Mouse (Mus musculus) intestine, embryonic 15.5 days (tissue): Measurements from ENCODE around the gene Itga8. TPM values are rescaled to one million over a fixed set of nuclear protein-coding genes. Genes with fewer than 3 reads are reported as not detected.

Experiments
- polyA plus RNA-seq: library from polyadenylated mRNA; unstranded; fragments of >200 nt; fragmentation: Nextera tagmentation; extraction: Ambion mirVana; gene quantifications from 2 replicates; pipeline ENCODE4 v1.2.1, GENCODE M21; 2015

Gene Itga8
- polyA plus RNA-seq, 1 experiment from 2014 or later = 14.5 TPM

Other genes starting within 250 kb of the Itga8 start
- gene Mindy3, start 117.5 kb upstream of the Itga8 start, polyA plus RNA-seq = 20.7 and 25.0 TPM in 2 replicates